Mouse (Mus musculus) CH12.LX (cell line): ENCODE measurements at regions not wholly inside any gene's neighbourhood (a gene's known extent, or its start where the extent isn't known, plus 50 kb on each side); places are given as distances from the start of the nearest gene placed in this dataset.

Experiments used
- DNase-seq: peaks from one replicate; pipeline ENCODE4 v3.0.0-alpha.2; 2013; ENCODE audit errors: extremely low read depth
- H3K27ac ChIP-seq: 2 replicates; pipeline ENCODE4 v1.5.1; 2012; ENCODE audit warnings: low read depth, mild to moderate bottlenecking, control low read depth, moderate library complexity; ENCODE audit not compliant: insufficient read depth
- H3K27me3 ChIP-seq: replicated peaks from 2 replicates; pipeline ENCODE3; 2012; ENCODE audit warnings: inconsistent platforms
- H3K36me3 ChIP-seq, 2 experiments: replicated peaks in 1 of 2; 2 replicates each; pipeline versions ENCODE3 to v1.6.1; 2012; ENCODE audit warnings: inconsistent platforms in 1 of 2, low read length in 1 of 2, mild to moderate bottlenecking in 1 of 2, mixed read lengths in 1 of 2, moderate library complexity in 1 of 2; ENCODE audit not compliant: control insufficient read depth in 1 of 2, insufficient read depth in 1 of 2
- H3K4me1 ChIP-seq, 2 experiments: 2 replicates each; pipeline ENCODE4 v1.6.1; 2012; ENCODE audit warnings: inconsistent platforms in 1 of 2, moderate library complexity in 1 of 2; ENCODE audit not compliant: insufficient read depth in 2 of 2, control insufficient read depth in 1 of 2
- H3K4me2 ChIP-seq: 2 replicates; pipeline ENCODE4 v1.6.1; 2012; ENCODE audit warnings: low read depth, mild to moderate bottlenecking, control low read depth; ENCODE audit not compliant: poor library complexity, insufficient read depth, severe bottlenecking
- H3K4me3 ChIP-seq, 3 experiments: fragments of 150-350 bp in 1 of 3; sonication (generic) in 1 of 3; replicated peaks in 1 of 3; 2 replicates each; pipeline versions ENCODE3 to v1.5.1; 2011 to 2012; ENCODE audit warnings: low read depth in 2 of 3, low read length in 2 of 3, mild to moderate bottlenecking in 2 of 3, moderate library complexity in 2 of 3, control low read depth in 1 of 3, improper control_type of control experiment in 1 of 3, inconsistent platforms in 1 of 3, mixed read lengths in 1 of 3; ENCODE audit not compliant: poor library complexity in 1 of 3
- H3K79me2 ChIP-seq: replicated peaks from 2 replicates; pipeline ENCODE4 v1.6.1; 2012; ENCODE audit warnings: mild to moderate bottlenecking, moderate library complexity; ENCODE audit not compliant: control insufficient read depth, poor library complexity, insufficient read depth, severe bottlenecking; ENCODE audit errors: extremely low read depth
- H3K9ac ChIP-seq: 2 replicates; pipeline ENCODE4 v1.6.1; 2012; ENCODE audit warnings: low read depth, mild to moderate bottlenecking, control low read depth, moderate library complexity; ENCODE audit not compliant: insufficient read depth
- H3K9me3 ChIP-seq: replicated peaks from 2 replicates; pipeline ENCODE3; 2012; ENCODE audit warnings: low read length, inconsistent platforms, mixed read lengths
- BHLHE40 ChIP-seq: IDR thresholded peaks from 2 replicates; pipeline ENCODE4 v1.6.1; 2011; ENCODE audit warnings: mild to moderate bottlenecking, low read depth, low read length, improper control_type of control experiment
- CHD1 ChIP-seq: IDR thresholded peaks from 2 replicates; pipeline ENCODE4 v1.6.1; 2012; ENCODE audit warnings: low read depth, low read length, improper control_type of control experiment, inconsistent platforms
- CHD2 ChIP-seq: IDR thresholded peaks from 2 replicates; pipeline ENCODE4 v1.6.1; 2011; ENCODE audit warnings: low read length, improper control_type of control experiment
- CTCF ChIP-seq, 2 experiments: IDR thresholded peaks in 1 of 2; conservative IDR thresholded peaks in 1 of 2; 2 replicates each; pipeline ENCODE4 v1.5.1; 2011 to 2012; ENCODE audit warnings: low read depth in 2 of 2, low read length in 2 of 2, improper control_type of control experiment in 1 of 2, inconsistent platforms in 1 of 2, mild to moderate bottlenecking in 1 of 2, moderate library complexity in 1 of 2
- ELF1 ChIP-seq: IDR thresholded peaks from 2 replicates; pipeline ENCODE4 v1.6.1; 2014; ENCODE audit warnings: low read depth, mild to moderate bottlenecking, inconsistent platforms, low read length, improper control_type of control experiment
- EP300 ChIP-seq: IDR thresholded peaks from 2 replicates; pipeline ENCODE4 v1.6.1; 2011; ENCODE audit warnings: low read length, improper control_type of control experiment
- HCFC1 ChIP-seq: IDR thresholded peaks from 2 replicates; pipeline ENCODE4 v1.6.1; 2012; ENCODE audit warnings: low read depth, mild to moderate bottlenecking, inconsistent platforms, low read length, improper control_type of control experiment
- IRF4 ChIP-seq: IDR thresholded peaks from 2 replicates; pipeline ENCODE4 v1.6.1; 2014; ENCODE audit warnings: low read depth, mild to moderate bottlenecking, inconsistent platforms, low read length, improper control_type of control experiment
- JUN ChIP-seq: IDR thresholded peaks from 2 replicates; pipeline ENCODE4 v1.6.1; 2011; ENCODE audit warnings: low read depth, mild to moderate bottlenecking, low read length, improper control_type of control experiment, moderate library complexity; ENCODE audit not compliant: insufficient read depth
- JUND ChIP-seq: conservative IDR thresholded peaks from 2 replicates; pipeline ENCODE4 v1.6.1; 2011; ENCODE audit warnings: low read depth, low read length, improper control_type of control experiment
- MAFK ChIP-seq: IDR thresholded peaks from 2 replicates; pipeline ENCODE4 v1.6.1; 2011; ENCODE audit warnings: low read length, improper control_type of control experiment; ENCODE audit not compliant: insufficient replicate concordance
- MYC ChIP-seq: IDR thresholded peaks from 2 replicates; pipeline ENCODE4 v1.6.1; 2011; ENCODE audit warnings: low read depth, mild to moderate bottlenecking, improper control_type of control experiment, low read length
- NELFE ChIP-seq: IDR thresholded peaks from 2 replicates; pipeline ENCODE4 v1.6.1; 2011; ENCODE audit warnings: low read depth, low read length, improper control_type of control experiment
- NRF1 ChIP-seq: IDR thresholded peaks from 2 replicates; pipeline ENCODE4 v1.6.1; 2014; ENCODE audit warnings: low read depth, mild to moderate bottlenecking, inconsistent platforms, low read length, improper control_type of control experiment, moderate library complexity
- PAX5 ChIP-seq: IDR thresholded peaks from 2 replicates; pipeline ENCODE4 v1.6.1; 2012; ENCODE audit warnings: low read length, inconsistent platforms, mixed read lengths
- RAD21 ChIP-seq: IDR thresholded peaks from 2 replicates; pipeline ENCODE4 v1.6.1; 2011; ENCODE audit warnings: low read depth, mild to moderate bottlenecking, low read length, improper control_type of control experiment, moderate library complexity
- RCOR1 ChIP-seq: conservative IDR thresholded peaks from 2 replicates; pipeline ENCODE4 v1.6.1; 2012; ENCODE audit warnings: low read depth, mild to moderate bottlenecking, inconsistent platforms, low read length, improper control_type of control experiment
- SMC3 ChIP-seq: IDR thresholded peaks from 2 replicates; pipeline ENCODE4 v1.6.1; 2011; ENCODE audit warnings: low read depth, low read length, improper control_type of control experiment
- TBP ChIP-seq: conservative IDR thresholded peaks from 2 replicates; pipeline ENCODE4 v1.6.1; 2011; ENCODE audit warnings: low read depth, low read length, improper control_type of control experiment
- TCF12 ChIP-seq: IDR thresholded peaks from 2 replicates; pipeline ENCODE4 v1.6.1; 2014; ENCODE audit warnings: low read depth, mild to moderate bottlenecking, inconsistent platforms, low read length, improper control_type of control experiment
- UBTF ChIP-seq: IDR thresholded peaks from 2 replicates; pipeline ENCODE4 v1.6.1; 2012; ENCODE audit warnings: low read depth, mild to moderate bottlenecking, inconsistent platforms, low read length, improper control_type of control experiment, moderate library complexity
- USF2 ChIP-seq: conservative IDR thresholded peaks from 2 replicates; pipeline ENCODE4 v1.6.1; 2011; ENCODE audit warnings: low read depth, low read length, improper control_type of control experiment
- ZC3H11A ChIP-seq: IDR thresholded peaks from 2 replicates; pipeline ENCODE4 v1.6.1; 2012; ENCODE audit warnings: low read depth, mild to moderate bottlenecking, inconsistent platforms, low read length, improper control_type of control experiment
- dilution Hi-C: fragments of 300-500 bp; cut with MboI; formaldehyde crosslinking; loops from 2 replicates; pipeline ENCODE4 v1.14.3; 2020; ENCODE audit warnings: low sequenced_read_pairs; ENCODE audit not compliant: extremely low pct_unique_long_range_greater_than_20kb, extremely low pct_ligation_motif_present
- in situ Hi-C: fragments of 300-500 bp; cut with MboI; formaldehyde crosslinking; loops from 3 replicates; pipeline ENCODE4 v1.14.3; 2019; ENCODE audit warnings: low sequenced_read_pairs, low pct_ligation_motif_present, low pct_unique_long_range_greater_than_20kb, mixed read lengths

DNA sequence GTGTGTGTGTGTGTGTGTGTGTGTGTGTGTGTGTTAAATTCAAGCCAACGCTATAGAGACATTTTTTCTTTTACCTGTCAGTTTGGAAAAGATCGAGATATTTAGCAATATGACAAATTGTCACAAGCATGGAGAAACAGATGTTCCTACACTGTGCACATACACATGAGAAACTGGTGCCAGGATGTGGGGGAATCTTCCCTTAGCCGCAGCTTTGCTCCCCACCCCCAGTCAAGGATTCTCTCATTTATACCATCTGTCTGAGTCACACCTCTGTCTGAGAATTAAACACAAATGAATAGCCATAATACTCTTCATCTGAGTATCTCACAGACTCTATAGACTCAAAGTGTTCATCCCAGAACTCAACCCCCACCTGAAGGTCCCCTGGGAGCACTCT, 159.9 kb downstream of the Ibtk start:
- H3K4me3 ChIP-seq = no peak overlapping the region
- in situ Hi-C loops (loop anchor here (25.0 kb wide), 2 partner anchors 252 to 802 kb away; partner anchors contain the start of gene Tent5a), dilution Hi-C loops (no loop called here)
- no peaks in the 10 kb centered on the region for H3K4me1 ChIP-seq
- H3K79me2 ChIP-seq = no peaks in the 10 kb centered on the region
- H3K4me2 ChIP-seq = no peak overlapping the region
- DNase-seq = no peak
- no peaks in the 10 kb centered on the region for H3K27me3 ChIP-seq
- H3K9me3 ChIP-seq = no peaks in the 10 kb centered on the region
- no peak for TF ChIP-seq RCOR1
- no peak overlapping the region for H3K9ac ChIP-seq
- no peak overlapping the region for H3K27ac ChIP-seq
- H3K36me3 ChIP-seq = no peaks in the 10 kb centered on the region

DNA sequence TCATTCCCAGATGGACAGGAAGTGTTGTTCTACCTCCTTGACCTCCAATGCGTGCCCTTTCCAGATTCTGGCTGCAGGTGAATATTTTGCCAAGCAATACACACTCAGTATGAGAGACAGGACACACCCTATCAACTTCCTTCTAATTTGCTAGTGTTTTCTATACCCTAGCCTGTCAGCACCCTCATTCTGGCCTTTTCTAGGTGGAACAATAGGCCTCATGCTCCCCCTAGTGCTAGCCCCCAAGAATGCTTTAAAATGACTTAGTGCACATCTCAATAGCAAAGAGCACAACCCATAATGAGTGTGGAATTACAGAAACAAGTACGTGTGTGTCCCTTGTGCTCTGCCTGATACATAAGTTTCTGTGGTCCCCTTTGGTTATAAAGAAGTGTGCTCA, 161.1 kb downstream of the Ibtk start:
- in situ Hi-C loops (loop anchor here (25.0 kb wide), 2 partner anchors 251 to 801 kb away; partner anchors contain the start of gene Tent5a), dilution Hi-C loops (no loop called here)
- no peak overlapping the region for H3K27ac ChIP-seq
- no peaks in the 10 kb centered on the region for H3K36me3 ChIP-seq
- H3K4me3 ChIP-seq = no peak overlapping the region
- no peaks in the 10 kb centered on the region for H3K9me3 ChIP-seq
- no peaks in the 10 kb centered on the region for H3K27me3 ChIP-seq
- no peak overlapping the region for H3K4me2 ChIP-seq
- H3K79me2 ChIP-seq = no peaks in the 10 kb centered on the region
- TF ChIP-seq CTCF (conservative IDR thresholded peaks at IDR 0.05 in 1 of 2, IDR thresholded peaks at IDR 0.05 in 1 of 2; ENCODE audit: low read depth in 2 of 2, low read length in 2 of 2) (peak; percentile 58 to 89), NELFE (peak; percentile 33; the same call in 1 of the 2 replicates), HCFC1 (no peak), RAD21 (peak; percentile 99), ZC3H11A (peak; percentile 71), IRF4 (0 out of 2 replicates have a peak, but pooled peaks have one; percentile 24), MYC (0 out of 2 replicates have a peak, but pooled peaks have one; percentile 46), ELF1 (peak; percentile 33; the same call in 1 of the 2 replicates), RCOR1 (no peak), SMC3 (peak; percentile 92), TCF12 (no peak), JUND (0 out of 2 replicates have a peak, but pooled peaks have one; percentile 24), NRF1 (no peak)
- peak; percentile 57 for DNase-seq
- no peak overlapping the region for H3K9ac ChIP-seq
- no peaks in the 10 kb centered on the region for H3K4me1 ChIP-seq

DNA sequence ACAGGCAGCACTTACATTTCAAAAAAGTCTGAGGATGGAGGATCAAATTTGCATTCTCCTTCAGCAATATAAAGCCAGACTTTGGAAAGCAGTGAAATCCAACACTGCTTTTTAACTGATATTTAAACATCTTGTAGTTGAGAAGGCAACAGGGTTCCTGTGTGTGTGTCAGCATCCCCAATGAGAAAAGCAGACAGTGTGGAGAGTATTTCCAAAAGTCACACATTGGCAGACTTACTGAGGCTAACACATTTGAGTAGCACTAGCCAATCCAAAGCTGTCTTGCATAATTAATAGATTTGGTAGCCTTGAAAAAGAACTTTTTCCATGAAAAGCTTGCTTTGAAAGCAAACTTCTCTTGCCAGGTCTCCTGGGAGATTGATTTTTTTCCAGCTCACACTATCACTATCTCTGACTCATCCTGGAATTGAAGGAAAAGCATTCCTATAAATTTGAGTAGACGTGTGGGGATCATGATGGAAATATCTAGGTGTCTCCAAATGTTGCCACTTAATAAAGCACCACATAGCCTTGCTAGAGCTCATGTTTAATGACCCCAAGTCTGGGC, 168.0 kb downstream of the Ibtk start:
- no peak overlapping the region for H3K27ac ChIP-seq
- no peak for TF ChIP-seq MAFK
- TF ChIP-seq RAD21 = no peak
- TF ChIP-seq BHLHE40 = no peak
- no peak for TF ChIP-seq TBP
- TF ChIP-seq EP300 = no peak
- TF ChIP-seq CHD2 = no peak
- no peak for TF ChIP-seq ELF1
- no peak for TF ChIP-seq PAX5
- no peak for TF ChIP-seq JUN
- TF ChIP-seq USF2 = no peak
- TF ChIP-seq IRF4 = no peak
- TF ChIP-seq CHD1 = no peak
- no peak for TF ChIP-seq UBTF
- H3K4me3 ChIP-seq = no peak overlapping the region
- no peaks in the 10 kb centered on the region for H3K36me3 ChIP-seq
- H3K4me2 ChIP-seq = no peak overlapping the region
- in situ Hi-C loops = loop anchor here (25.0 kb wide), 2 partner anchors 244 to 794 kb away; partner anchors contain the start of gene Tent5a
- no peaks in the 10 kb centered on the region for H3K4me1 ChIP-seq
- dilution Hi-C loops = no loop called here
- no peak for DNase-seq
- no peaks in the 10 kb centered on the region for H3K79me2 ChIP-seq
- H3K9ac ChIP-seq = no peak overlapping the region
- no peaks in the 10 kb centered on the region for H3K9me3 ChIP-seq
- no peaks in the 10 kb centered on the region for H3K27me3 ChIP-seq
